In genomic region chr8:87525006-87525405, GRCm38 (mm10) we compare ENCODE assay signal across 15 mouse cellular contexts.
DNase-seq lines count a peak whose midpoint lies in the region.
"Had no signal": no experiment of that assay in that cellular context is flagged by ENCODE, and none has a peak within 500 bp of the region (broad histone marks: within the 10 kb centered on the region; RNA-seq: fewer than 3 reads in every experiment).

No protein-coding gene starts in this region.

- DNase-seq in cerebellum, adult 18-20 months, result peak; percentile 24 to 42
- DNase-seq in cerebellum, postnatal 14 days, result no peak
- peak; percentile 29 for DNase-seq in cerebellum, adult 9-11 months
- DNase-seq in cerebellum, postnatal 4 days (ENCODE audit: low spot score in 2 of 2), result no peak
- DNase-seq in cerebellum, postnatal 25 days, result peak; percentile 32 to 51
- no peak for DNase-seq in spleen, postnatal 10 days (ENCODE audit: low spot score in 2 of 2)
- DNase-seq: adrenal gland, adult 2 months; adrenal gland, postnatal 14 days; gastrocnemius, adult 2 months; gastrocnemius, postnatal 14 days; heart, adult 18-20 months; heart, postnatal 14 days; heart, postnatal 4 days; kidney, adult 18-20 months; kidney, adult 9 months had no signal

Comparison
In these comparisons a context has a peak if more than half of its experiments do, and no peak if none do; other contexts are left out.
1. DNase-seq: peak in cerebellum, adult 18-20 months (2 of 2), cerebellum, adult 9-11 months (single experiment) and cerebellum, postnatal 25 days (2 of 2); none in cerebellum, postnatal 14 days (0 of 2), cerebellum, postnatal 4 days (0 of 2) and spleen, postnatal 10 days (0 of 2).